Mouse (Mus musculus) CH12.LX (cell line): ENCODE results near the gene Klhl29.

Source experiments
- CTCF ChIP-seq, 2 experiments: IDR thresholded peaks in 1 of 2; conservative IDR thresholded peaks in 1 of 2; 2 replicates each; pipeline ENCODE4 v1.5.1; 2011 to 2012; ENCODE audit warnings: low read depth in 2 of 2, low read length in 2 of 2, improper control_type of control experiment in 1 of 2, inconsistent platforms in 1 of 2, mild to moderate bottlenecking in 1 of 2, moderate library complexity in 1 of 2
- GABPA ChIP-seq: IDR thresholded peaks from 2 replicates; pipeline ENCODE4 v1.6.1; 2012; ENCODE audit warnings: low read depth, low read length, improper control_type of control experiment, inconsistent platforms; ENCODE audit not compliant: insufficient replicate concordance
- KAT2A ChIP-seq: IDR thresholded peaks from 2 replicates; pipeline ENCODE4 v1.6.1; 2012; ENCODE audit warnings: low read length, improper control_type of control experiment, inconsistent platforms; ENCODE audit not compliant: insufficient replicate concordance
- NRF1 ChIP-seq: IDR thresholded peaks from 2 replicates; pipeline ENCODE4 v1.6.1; 2014; ENCODE audit warnings: low read depth, mild to moderate bottlenecking, inconsistent platforms, low read length, improper control_type of control experiment, moderate library complexity
- POLR2A ChIP-seq: IDR thresholded peaks from 2 replicates; pipeline ENCODE4 v1.6.1; 2011; ENCODE audit warnings: low read depth, mild to moderate bottlenecking, improper control_type of control experiment, low read length
- RCOR1 ChIP-seq: conservative IDR thresholded peaks from 2 replicates; pipeline ENCODE4 v1.6.1; 2012; ENCODE audit warnings: low read depth, mild to moderate bottlenecking, inconsistent platforms, low read length, improper control_type of control experiment
- USF1 ChIP-seq: IDR thresholded peaks from 2 replicates; pipeline ENCODE4 v1.6.1; 2014; ENCODE audit warnings: low read depth, mild to moderate bottlenecking, inconsistent platforms, low read length, improper control_type of control experiment
- ZKSCAN1 ChIP-seq: IDR thresholded peaks from 2 replicates; pipeline ENCODE4 v1.6.1; 2012; ENCODE audit warnings: low read depth, inconsistent platforms, low read length, improper control_type of control experiment, borderline replicate concordance
- ZNF384 ChIP-seq: IDR thresholded peaks from 2 replicates; pipeline ENCODE4 v1.6.1; 2012; ENCODE audit warnings: low read depth, low read length, improper control_type of control experiment, inconsistent platforms

GRCm38 (mm10) chr12:5266773-5267172 is 108.7 kb downstream of the Klhl29 start:
- TF ChIP-seq CTCF (conservative IDR thresholded peaks at IDR 0.05 in 1 of 2, IDR thresholded peaks at IDR 0.05 in 1 of 2; ENCODE audit: low read depth in 2 of 2, low read length in 2 of 2), result no peak
- no peak for TF ChIP-seq GABPA
- no peak for TF ChIP-seq USF1
- TF ChIP-seq RCOR1, result no peak
- no peak for TF ChIP-seq ZKSCAN1
- no peak for TF ChIP-seq NRF1
- no peak for TF ChIP-seq KAT2A
- TF ChIP-seq POLR2A, result no peak
- TF ChIP-seq ZNF384, result no peak
